Mouse (Mus musculus): ENCODE measurements at regions not wholly inside any gene's neighbourhood (a gene's known extent, or its start where the extent isn't known, plus 50 kb on each side); places are given as distances from the start of the nearest gene placed in this dataset.
A peak's percentile ranks its signal among the peaks of the same experiment; 100 is the strongest.
"Not testable (repeated sequence)": the region's sequence is repeated elsewhere in the genome, so short reads cannot be mapped to it uniquely, and the experiment has no call there.

GRCm38 (mm10) chr13:97385531-97385930 is 144.6 kb downstream of the Enc1 start:
- peak; percentile 48 for DNase-seq

- peak; percentile 76 for DNase-seq
Measured at GRCm38 (mm10) chr13:97384091-97384777, 143.3 kb downstream of the Enc1 start.

- peak; percentile 52 for DNase-seq
Measured at GRCm38 (mm10) chr13:97383351-97383750, 142.4 kb downstream of the Enc1 start.

GRCm38 (mm10) chr13:97380366-97380765 is 139.5 kb downstream of the Enc1 start:
- peak; percentile 50 for DNase-seq

GRCm38 (mm10) chr13:97376232-97376523 is 135.3 kb downstream of the Enc1 start:
- no peak for DNase-seq

GRCm38 (mm10) chr13:97375501-97376231 is 134.8 kb downstream of the Enc1 start:
- DNase-seq: no peak

DNA sequence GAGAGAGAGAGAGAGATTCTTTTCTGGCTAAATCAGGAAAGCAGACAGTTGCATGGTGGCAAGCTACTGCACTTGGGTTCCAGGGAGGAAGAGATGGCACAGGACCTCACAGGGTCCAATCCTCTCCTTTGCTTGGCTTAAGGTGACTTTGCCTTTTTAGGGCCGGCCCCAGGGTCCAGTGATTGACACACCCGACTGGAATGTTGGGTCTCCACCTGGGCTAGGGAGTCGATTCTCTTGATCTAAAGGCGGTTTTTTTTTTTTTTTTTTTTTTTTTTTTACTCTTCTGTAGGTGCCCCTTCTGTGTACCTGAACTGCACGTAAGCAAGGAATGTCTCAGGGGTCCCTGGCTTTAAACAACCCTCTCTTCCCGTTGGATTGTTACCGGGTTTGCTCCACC is 131.4 kb downstream of the Enc1 start:
- no peak for DNase-seq

DNA sequence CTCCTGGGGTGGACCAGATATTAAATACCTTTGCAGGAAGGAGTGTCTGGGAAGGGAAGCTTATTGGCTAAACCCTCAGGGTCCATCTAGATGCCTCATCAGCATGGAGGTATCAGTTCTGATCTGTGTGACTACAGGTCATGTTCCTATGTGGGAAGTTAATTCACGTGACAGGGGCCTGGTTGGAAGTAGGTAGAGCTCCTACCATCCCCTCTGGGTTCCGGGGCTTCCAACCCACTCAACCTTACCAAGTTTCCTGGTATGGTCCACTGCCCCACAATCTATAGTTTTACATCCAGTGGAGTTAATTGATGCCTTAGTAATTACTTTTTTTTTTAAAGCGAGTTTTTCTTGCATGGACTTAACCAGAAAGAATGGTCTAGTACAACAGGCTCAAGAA is 130.3 kb downstream of the Enc1 start:
- DNase-seq: no peak

DNA sequence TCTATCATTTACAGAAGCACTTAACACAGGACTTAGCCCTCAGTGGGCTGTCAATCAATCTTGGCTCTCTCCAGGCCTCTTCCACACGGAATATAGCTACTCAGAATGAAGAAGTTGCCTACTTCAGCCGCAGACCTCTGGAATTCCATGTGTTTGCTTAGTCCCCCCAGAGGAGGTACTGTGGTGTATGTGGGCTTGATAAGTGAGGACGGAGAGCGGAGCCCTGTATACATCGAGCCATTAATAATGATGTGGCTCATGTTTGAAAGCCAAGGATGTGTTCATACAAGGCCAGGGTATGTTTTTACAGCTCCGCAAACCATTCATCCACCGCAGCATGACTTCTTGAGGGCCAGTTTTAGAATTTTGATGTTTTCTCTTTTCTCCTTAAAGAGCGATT is 125.8 kb downstream of the Enc1 start:
- DNase-seq: no peak

DNA sequence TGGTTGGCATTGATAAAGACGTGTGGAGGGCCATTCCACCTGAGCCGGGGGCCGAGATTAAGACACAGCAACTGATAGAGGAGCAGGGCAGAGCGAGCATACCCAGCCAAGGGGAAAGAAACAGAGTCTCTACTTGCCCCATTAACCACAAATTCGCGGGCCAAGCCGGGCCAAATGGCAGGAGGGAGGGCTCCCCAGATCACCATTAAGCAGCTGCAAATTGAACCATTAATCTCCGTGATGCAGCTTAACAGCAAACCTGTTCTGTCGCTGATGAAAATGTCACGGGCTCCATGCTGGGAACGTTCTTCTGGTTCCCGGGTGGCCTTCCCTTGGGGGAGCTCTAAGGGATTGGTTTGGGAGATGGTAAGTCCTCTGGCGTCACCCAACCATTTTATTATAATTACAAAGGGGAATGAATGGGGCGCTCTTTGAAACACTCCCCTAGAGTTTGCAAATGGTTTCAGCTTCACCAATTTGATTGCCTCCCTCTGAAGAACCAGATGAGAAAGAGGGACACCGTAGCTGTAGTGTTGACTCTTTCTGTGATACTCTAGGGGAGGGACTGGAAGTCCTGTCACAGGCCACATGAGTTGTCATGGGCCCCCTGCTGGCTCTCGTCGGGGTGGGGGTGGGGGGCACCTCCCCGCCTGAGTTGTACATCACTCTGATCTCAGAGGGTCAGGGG is 124.8 kb downstream of the Enc1 start:
- DNase-seq: peak; percentile 71

GRCm38 (mm10) chr13:97365004-97365403 is 124.1 kb downstream of the Enc1 start:
- DNase-seq: peak; percentile 55

- no peak for DNase-seq
Measured at GRCm38 (mm10) chr13:97363765-97364164, 122.9 kb downstream of the Enc1 start.

DNA sequence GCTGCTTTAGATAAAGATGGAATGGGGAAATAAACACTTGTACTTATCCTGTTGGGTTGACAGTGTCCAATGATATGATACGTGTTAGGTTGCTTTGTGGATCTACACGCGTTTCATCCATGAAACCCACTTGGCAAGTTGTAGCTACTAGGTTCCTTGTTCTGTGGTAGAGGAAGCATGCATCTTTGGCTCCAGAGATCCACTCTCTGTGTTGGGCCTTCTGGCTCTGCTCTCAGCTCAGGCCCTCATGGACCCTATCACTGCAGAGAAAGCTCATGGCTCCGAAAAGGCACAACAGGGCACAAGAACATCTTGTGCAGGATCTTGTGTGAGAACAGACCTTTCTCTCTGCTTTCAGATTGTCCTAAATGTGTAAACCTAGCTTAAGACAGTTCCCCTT is 122.3 kb downstream of the Enc1 start:
- DNase-seq: peak; percentile 58

GRCm38 (mm10) chr13:97360551-97360950 is 119.6 kb downstream of the Enc1 start:
- DNase-seq: peak; percentile 37

GRCm38 (mm10) chr13:97358781-97359305 is 117.9 kb downstream of the Enc1 start:
- DNase-seq: peak; percentile 81

DNA sequence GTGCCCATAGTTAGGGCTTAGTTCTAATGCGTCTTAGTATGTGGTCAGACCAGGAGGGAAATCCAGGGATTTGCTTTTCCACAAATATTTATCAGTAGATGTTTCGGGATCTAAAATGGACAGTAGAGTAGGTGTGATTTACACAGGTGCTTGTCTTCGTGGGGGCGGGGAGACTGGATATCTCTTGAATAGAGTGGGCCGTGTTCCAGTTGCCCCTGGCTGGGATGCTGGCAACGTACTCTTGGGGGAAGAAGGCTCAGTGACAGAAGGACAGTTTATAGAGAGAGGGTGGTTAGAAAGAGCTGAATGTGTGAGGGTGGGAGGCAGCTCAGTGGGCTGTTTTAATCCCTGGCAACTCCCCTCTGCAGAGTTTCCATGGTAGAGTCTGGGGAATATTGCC is 117.4 kb downstream of the Enc1 start:
- DNase-seq: peak; percentile 49

GRCm38 (mm10) chr13:97356923-97357807 is 116.3 kb downstream of the Enc1 start:
- DNase-seq: no peak

- not testable (repeated sequence) for DNase-seq
Measured at GRCm38 (mm10) chr13:97355411-97355810, 114.5 kb downstream of the Enc1 start.

DNA sequence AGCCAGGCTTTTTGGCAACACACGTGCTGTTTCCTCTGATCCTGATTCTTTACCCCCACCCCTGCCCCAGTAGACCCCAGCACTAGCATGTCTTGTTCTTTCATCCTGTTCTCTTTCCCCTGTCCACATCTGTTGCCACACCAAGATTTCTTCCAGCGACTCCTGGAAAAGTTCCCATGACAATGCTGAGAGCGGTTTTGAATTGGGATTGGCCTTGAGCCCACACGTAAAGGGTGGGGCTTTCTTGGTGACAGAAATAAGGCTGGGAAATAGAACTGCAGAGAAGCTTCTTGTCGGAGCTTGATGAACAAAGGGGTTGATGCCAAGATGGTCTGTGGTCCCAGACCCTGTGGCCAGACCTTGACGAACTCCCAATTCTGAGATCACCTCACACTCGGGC is 106.8 kb downstream of the Enc1 start:
- DNase-seq: peak; percentile 91

- no peak for DNase-seq
Measured at GRCm38 (mm10) chr13:97341218-97341889, 100.4 kb downstream of the Enc1 start.

DNA sequence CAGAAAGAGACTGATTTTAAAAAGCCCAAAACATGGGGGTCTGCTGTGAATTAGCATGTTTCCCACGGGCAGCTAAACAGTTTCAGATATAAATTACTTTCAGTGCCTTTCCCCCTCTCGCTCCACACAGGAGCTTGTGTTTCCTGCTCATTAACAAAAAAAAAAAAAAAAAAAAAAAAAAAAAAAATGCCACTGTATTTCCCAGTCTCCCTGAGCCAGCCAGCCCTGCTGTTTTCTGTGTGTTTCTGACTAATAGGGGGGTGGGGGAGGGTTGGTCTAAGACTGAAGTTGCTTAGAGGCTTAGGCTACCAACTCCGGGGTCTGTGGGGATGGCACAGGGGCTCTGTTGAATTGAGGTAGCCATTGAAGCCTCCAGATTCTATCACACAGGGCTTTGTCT is 97.0 kb downstream of the Enc1 start:
- DNase-seq: no peak

DNA sequence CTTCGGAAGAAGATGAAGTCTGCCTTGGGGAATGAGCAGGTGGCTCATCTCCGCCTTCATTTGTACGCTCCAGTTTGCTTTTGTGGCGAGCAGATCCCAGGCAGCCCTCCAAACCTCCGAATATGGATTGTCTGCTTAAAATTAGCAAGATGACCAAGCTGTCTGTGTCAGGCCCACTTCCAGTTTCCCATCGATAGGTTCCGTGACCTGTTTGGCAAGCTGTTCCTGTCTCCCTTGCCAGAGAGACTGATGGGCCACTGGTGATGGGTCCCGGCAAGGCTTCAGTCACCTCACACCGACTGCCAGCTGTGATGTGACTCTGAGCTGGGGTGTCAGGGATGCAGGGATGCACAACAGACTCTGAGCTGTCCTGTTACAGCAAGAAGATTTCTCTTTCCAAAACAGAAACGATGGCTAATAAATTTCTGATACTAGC is 96.4 kb downstream of the Enc1 start:
- peak; percentile 97 for DNase-seq

All from heart, adult 11 months (tissue).